26 mouse cellular contexts compared by ENCODE assay signal in the genomic region with DNA sequence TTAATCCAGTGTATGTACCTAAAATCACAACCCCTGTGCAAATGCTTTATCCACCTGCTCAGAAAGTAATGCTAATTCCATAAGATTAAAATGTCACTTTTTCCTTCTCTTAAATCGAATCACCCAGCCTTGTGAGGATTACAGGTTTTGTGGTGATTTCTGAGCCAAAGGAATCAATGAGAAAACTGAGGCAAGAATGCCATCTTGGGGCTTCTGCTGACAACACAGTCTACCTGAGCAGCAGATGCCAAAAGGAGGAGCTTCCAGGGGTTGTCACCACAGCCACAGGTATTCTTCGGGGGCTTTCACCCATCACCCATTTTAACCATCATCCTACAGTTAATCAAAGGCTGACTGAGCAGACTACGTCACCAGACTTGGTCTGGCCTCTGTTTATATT. TPM values are rescaled to one million over a fixed set of nuclear protein-coding genes. Genes with fewer than 3 reads are reported as not detected.
DNase-seq lines count a peak whose midpoint lies in the region; ATAC-seq and TF ChIP-seq lines count a peak whose summit lies in the region.
"Had no signal": no experiment of that assay in that cellular context is flagged by ENCODE, and none has a peak within 500 bp of the region (broad histone marks: within the 10 kb centered on the region; RNA-seq: fewer than 3 reads in every experiment).

No protein-coding gene starts in this region.

- TF ChIP-seq POLR2A in lung, adult 2 months (IDR thresholded peaks at IDR 0.05; ENCODE audit: borderline replicate concordance, extremely low read depth, low read depth, low read length): no peak

- no peaks in the 10 kb centered on the region for H3K4me1 ChIP-seq in forebrain, embryonic 14.5 days (ENCODE audit: control insufficient read depth, insufficient read depth, low read length)
- H3K4me1 ChIP-seq in forebrain, embryonic 15.5 days: no peaks in the 10 kb centered on the region
- no peaks in the 10 kb centered on the region for H3K4me1 ChIP-seq in midbrain, postnatal 0 days (ENCODE audit: insufficient read depth, low read length)
- H3K4me1 ChIP-seq in midbrain, embryonic 11.5 days (ENCODE audit: control insufficient read depth, insufficient read depth, low read length): no peaks in the 10 kb centered on the region
- H3K4me1 ChIP-seq in lung, adult 2 months (ENCODE audit: control insufficient read depth, insufficient read depth, low read length): no peaks in the 10 kb centered on the region
- H3K4me1 ChIP-seq: embryonic facial prominence, embryonic 12.5 days; embryonic facial prominence, embryonic 15.5 days; heart, embryonic 10.5 days; heart, embryonic 13.5 days; hindbrain, embryonic 15.5 days had no signal

- peak; percentile 58 for TF ChIP-seq CTCF in midbrain, postnatal 0 days (IDR thresholded peaks at IDR 0.05)
- no peak for TF ChIP-seq CTCF in lung, adult 2 months (IDR thresholded peaks at IDR 0.05; ENCODE audit: insufficient read depth, low read length)

- DNase-seq in forebrain, embryonic 14.5 days (ENCODE audit: low spot score): peak; percentile 4
- DNase-seq in midbrain, postnatal 0 days (ENCODE audit: low spot score): peak; percentile 19
- DNase-seq in midbrain, embryonic 11.5 days (ENCODE audit: low spot score, missing footprints): no peak
- DNase-seq in brain, adult 2 months (ENCODE audit: low read depth, low spot score): peak; percentile 18
- DNase-seq in lung, adult 2 months: no peak
- DNase-seq: adrenal gland, adult 8-10 months; adrenal gland, postnatal 25 days; cerebellum, adult 11 months; cerebellum, adult 2 months; cerebellum, adult 9-11 months; cerebellum, postnatal 25 days; gastrocnemius, postnatal 10 days; gastrocnemius, postnatal 36 days; heart, adult 2 months; heart, postnatal 14 days; heart, postnatal 4 days had no signal

- H3K36me3 ChIP-seq in forebrain, embryonic 14.5 days (ENCODE audit: control insufficient read depth, insufficient read depth, low read length): no peaks in the 10 kb centered on the region
- H3K36me3 ChIP-seq in forebrain, embryonic 15.5 days: no peaks in the 10 kb centered on the region
- H3K36me3 ChIP-seq in midbrain, postnatal 0 days (ENCODE audit: insufficient read depth, low read length): no peaks in the 10 kb centered on the region
- no peaks in the 10 kb centered on the region for H3K36me3 ChIP-seq in midbrain, embryonic 11.5 days (ENCODE audit: control insufficient read depth, insufficient read depth, low read length)
- H3K36me3 ChIP-seq: embryonic facial prominence, embryonic 12.5 days; embryonic facial prominence, embryonic 15.5 days; G1E; heart, embryonic 10.5 days; heart, embryonic 13.5 days; hindbrain, embryonic 15.5 days had no signal

- H3K27me3 ChIP-seq in forebrain, embryonic 14.5 days (replicated peaks; ENCODE audit: control insufficient read depth, insufficient read depth, low read length): no peaks in the 10 kb centered on the region
- no peaks in the 10 kb centered on the region for H3K27me3 ChIP-seq in forebrain, embryonic 15.5 days
- H3K27me3 ChIP-seq in midbrain, postnatal 0 days (ENCODE audit: insufficient read depth, low read length): no peaks in the 10 kb centered on the region
- H3K27me3 ChIP-seq in midbrain, embryonic 11.5 days (ENCODE audit: control insufficient read depth, insufficient read depth, low read length): no peaks in the 10 kb centered on the region
- H3K27me3 ChIP-seq: embryonic facial prominence, embryonic 12.5 days; embryonic facial prominence, embryonic 15.5 days; hindbrain, embryonic 15.5 days had no signal

- H3K27ac ChIP-seq in forebrain, embryonic 14.5 days (ENCODE audit: low read depth, low read length): no peak overlapping the region
- H3K27ac ChIP-seq in forebrain, embryonic 15.5 days (replicated peaks): no peak overlapping the region
- H3K27ac ChIP-seq in midbrain, postnatal 0 days (ENCODE audit: low read depth, low read length): no peak overlapping the region
- no peak overlapping the region for H3K27ac ChIP-seq in midbrain, embryonic 11.5 days (ENCODE audit: low read depth, low read length)
- H3K27ac ChIP-seq: embryonic facial prominence, embryonic 12.5 days; embryonic facial prominence, embryonic 15.5 days; heart, adult 2 months; heart, embryonic 10.5 days; heart, embryonic 13.5 days; hindbrain, embryonic 15.5 days had no signal

- no peak overlapping the region for H3K4me2 ChIP-seq in forebrain, embryonic 14.5 days (ENCODE audit: low read length)
- no peak overlapping the region for H3K4me2 ChIP-seq in forebrain, embryonic 15.5 days (replicated peaks)
- no peak overlapping the region for H3K4me2 ChIP-seq in midbrain, postnatal 0 days (ENCODE audit: low read depth, low read length, poor library complexity, severe bottlenecking)
- H3K4me2 ChIP-seq in midbrain, embryonic 11.5 days: no peak overlapping the region
- H3K4me2 ChIP-seq: embryonic facial prominence, embryonic 12.5 days; embryonic facial prominence, embryonic 15.5 days; heart, embryonic 13.5 days; hindbrain, embryonic 15.5 days had no signal

- no peak overlapping the region for H3K4me3 ChIP-seq in forebrain, embryonic 14.5 days (ENCODE audit: low read depth, low read length)
- no peak overlapping the region for H3K4me3 ChIP-seq in forebrain, embryonic 15.5 days
- no peak overlapping the region for H3K4me3 ChIP-seq in midbrain, postnatal 0 days (ENCODE audit: low read depth, low read length)
- no peak overlapping the region for H3K4me3 ChIP-seq in midbrain, embryonic 11.5 days (ENCODE audit: low read depth, low read length)
- H3K4me3 ChIP-seq in lung, adult 2 months (replicated peaks; ENCODE audit: extremely low read depth, low read depth, low read length): no peak overlapping the region
- H3K4me3 ChIP-seq: embryonic facial prominence, embryonic 12.5 days; embryonic facial prominence, embryonic 15.5 days; heart, adult 2 months; heart, embryonic 10.5 days; heart, embryonic 13.5 days; hindbrain, embryonic 15.5 days had no signal

- ATAC-seq in forebrain, embryonic 14.5 days: no peak
- ATAC-seq in forebrain, embryonic 15.5 days (replicated peaks): no peak
- no peak for ATAC-seq in midbrain, postnatal 0 days (ENCODE audit: low FRiP score)
- ATAC-seq in midbrain, embryonic 11.5 days (ENCODE audit: low FRiP score): no peak
- ATAC-seq: activated CD4-positive, CD25-positive, alpha-beta regulatory T cell, adult 4 months; forebrain, embryonic 16.5 days; intestine, embryonic 16.5 days had no signal

- WGBS in forebrain, embryonic 14.5 days: 87% methylated on average over 3 of the region's 3 CpGs
- 84% methylated on average over 3 of the region's 3 CpGs for WGBS in forebrain, embryonic 15.5 days
- 71% methylated on average over 3 of the region's 3 CpGs for WGBS in midbrain, postnatal 0 days
- 81% methylated on average over 3 of the region's 3 CpGs for WGBS in midbrain, embryonic 11.5 days
- 67% methylated on average over 3 of the region's 3 CpGs for WGBS in lung, adult 2 months

- H3K9me3 ChIP-seq in forebrain, embryonic 14.5 days (replicated peaks; ENCODE audit: control insufficient read depth, low read length): no peaks in the 10 kb centered on the region
- no peaks in the 10 kb centered on the region for H3K9me3 ChIP-seq in forebrain, embryonic 15.5 days
- H3K9me3 ChIP-seq in midbrain, postnatal 0 days (ENCODE audit: low read length): no peaks in the 10 kb centered on the region
- no peaks in the 10 kb centered on the region for H3K9me3 ChIP-seq in midbrain, embryonic 11.5 days (ENCODE audit: control insufficient read depth, low read length)
- H3K9me3 ChIP-seq: embryonic facial prominence, embryonic 12.5 days; embryonic facial prominence, embryonic 15.5 days; G1E; heart, embryonic 10.5 days; heart, embryonic 13.5 days; hindbrain, embryonic 15.5 days had no signal

- H3K9ac ChIP-seq in forebrain, embryonic 14.5 days (ENCODE audit: low read length): no peak overlapping the region
- H3K9ac ChIP-seq in forebrain, embryonic 15.5 days (replicated peaks): no peak overlapping the region
- H3K9ac ChIP-seq in midbrain, postnatal 0 days (replicated peaks; ENCODE audit: low read length, poor library complexity, severe bottlenecking): no peak overlapping the region
- H3K9ac ChIP-seq in midbrain, embryonic 11.5 days (ENCODE audit: low read length): no peak overlapping the region
- H3K9ac ChIP-seq: embryonic facial prominence, embryonic 12.5 days; embryonic facial prominence, embryonic 15.5 days; heart, embryonic 13.5 days; hindbrain, embryonic 15.5 days had no signal

RNA-seq across cellular contexts. Expression of gene Bnip2, which starts 51.4 kb away (rescaled TPM):
- 115 and 116 TPM in 2 replicates for polyA plus RNA-seq in forebrain, embryonic 14.5 days (2014; fragmentation: Nextera tagmentation; extraction: Ambion mirVana)
- polyA plus RNA-seq in forebrain, embryonic 15.5 days (2015; fragmentation: Nextera tagmentation; extraction: Ambion mirVana): 104 and 105 TPM in 2 replicates
- total RNA-seq in midbrain, postnatal 0 days (2014; rRNA removed): 41.5 and 63.6 TPM in 2 replicates
- 45.9 and 48.0 TPM in 2 replicates for polyA plus RNA-seq in midbrain, postnatal 0 days (2015; fragmentation: Nextera tagmentation; extraction: Ambion mirVana)
- 131 and 136 TPM in 2 replicates for polyA plus RNA-seq in midbrain, embryonic 11.5 days (2014; fragmentation: Nextera tagmentation; extraction: Ambion mirVana)
- polyA plus RNA-seq in lung, adult 2 months (2012; rRNA removed): 34.8 and 50.1 TPM in 2 replicates

Comparison
In these comparisons a context has a peak if more than half of its experiments do, and no peak if none do; other contexts are left out.
1. DNase-seq: peak in forebrain, embryonic 14.5 days (single experiment), midbrain, postnatal 0 days (single experiment) and brain, adult 2 months (single experiment); none in midbrain, embryonic 11.5 days (single experiment) and lung, adult 2 months (single experiment).